Mouse (Mus musculus) myocyte (in vitro differentiated cells): ENCODE data around the gene Dnajc30.

ENCODE experiments used
- MAX ChIP-seq: IDR thresholded peaks from one replicate; pipeline ENCODE4 v1.6.1; 2011; ENCODE audit warnings: low read depth, mild to moderate bottlenecking, control low read depth
- MYOD1 ChIP-seq, 3 experiments: IDR thresholded peaks; one replicate each; pipeline ENCODE4 v1.6.1; 2011; ENCODE audit warnings: control low read depth in 2 of 3, low read depth in 2 of 3, mild to moderate bottlenecking in 2 of 3, moderate library complexity in 1 of 3; ENCODE audit not compliant: insufficient read length in 2 of 3, control insufficient read depth in 1 of 3
- MYOG ChIP-seq, 3 experiments: IDR thresholded peaks; one replicate each; pipeline ENCODE4 v1.6.1; 2011; ENCODE audit warnings: control low read depth in 2 of 3, low read depth in 2 of 3, mild to moderate bottlenecking in 2 of 3; ENCODE audit not compliant: insufficient read length in 2 of 3, control insufficient read depth in 1 of 3, insufficient read depth in 1 of 3
- POLR2A ChIP-seq: IDR thresholded peaks from one replicate; pipeline ENCODE4 v1.6.1; 2011; ENCODE audit warnings: low read depth, mild to moderate bottlenecking, control low read depth, moderate library complexity; ENCODE audit not compliant: insufficient read length
- POLR2AphosphoS2 ChIP-seq: IDR thresholded peaks from one replicate; pipeline ENCODE4 v1.6.1; 2011; ENCODE audit warnings: low read depth, control low read depth; ENCODE audit not compliant: insufficient read length
- TCF3 ChIP-seq: IDR thresholded peaks from one replicate; pipeline ENCODE4 v1.6.1; 2011; ENCODE audit warnings: low read depth, control low read depth; ENCODE audit not compliant: insufficient read length
- USF1 ChIP-seq: IDR thresholded peaks from one replicate; pipeline ENCODE4 v1.6.1; 2011; ENCODE audit warnings: low read depth, mild to moderate bottlenecking, control low read depth, moderate library complexity

GRCm38 (mm10) chr5:135070448-135070847 lies 6.4 kb downstream of the Dnajc30 start:
- TF ChIP-seq MYOD1 (IDR thresholded peaks at IDR 0.05; ENCODE audit: control insufficient read depth in 1 of 3, insufficient read length in 2 of 3, low read depth in 2 of 3), result no peak
- TF ChIP-seq MYOG (IDR thresholded peaks at IDR 0.05; ENCODE audit: control insufficient read depth in 1 of 3, insufficient read depth in 1 of 3, insufficient read length in 2 of 3, low read depth in 2 of 3), result no peak
- TF ChIP-seq MAX, result no peak
- TF ChIP-seq USF1, result no peak
- TF ChIP-seq POLR2AphosphoS2, result no peak
- TF ChIP-seq POLR2A, result no peak
- no peak for TF ChIP-seq TCF3
